Mouse (Mus musculus) thymus, postnatal 4 days (tissue): ENCODE measurements at regions not wholly inside any gene's neighbourhood (a gene's known extent, or its start where the extent isn't known, plus 50 kb on each side); places are given as distances from the start of the nearest gene placed in this dataset.

ENCODE experiments used
- DNase-seq: peaks from one replicate; pipeline ENCODE4 v3.0.0; 2021

- DNase-seq, result no peak
Observed at GRCm38 (mm10) chr16:8117543-8118167, 307.3 kb downstream of the Tmem114 start.

GRCm38 (mm10) chr16:8111329-8112116 lies 313.4 kb downstream of the Tmem114 start:
- DNase-seq, result no peak

- no peak for DNase-seq
Observed at GRCm38 (mm10) chr16:8108141-8109122, 316.5 kb downstream of the Tmem114 start.

GRCm38 (mm10) chr16:8079024-8079423 lies 345.9 kb downstream of the Tmem114 start:
- DNase-seq, result no peak

- no peak for DNase-seq
Observed at GRCm38 (mm10) chr16:8078461-8078860, 346.5 kb downstream of the Tmem114 start.

- no peak for DNase-seq
Observed at GRCm38 (mm10) chr16:8074729-8075128, 350.2 kb downstream of the Tmem114 start.

GRCm38 (mm10) chr16:8053936-8054335 lies 371.0 kb downstream of the Tmem114 start:
- no peak for DNase-seq

GRCm38 (mm10) chr16:8008966-8009365 lies 416.0 kb downstream of the Tmem114 start:
- DNase-seq, result no peak

GRCm38 (mm10) chr16:8006631-8007030 lies 418.3 kb downstream of the Tmem114 start:
- no peak for DNase-seq

- DNase-seq, result no peak
Observed at GRCm38 (mm10) chr16:8002339-8003089, 422.4 kb downstream of the Tmem114 start.

GRCm38 (mm10) chr16:7982816-7983215 lies 442.1 kb downstream of the Tmem114 start:
- no peak for DNase-seq

GRCm38 (mm10) chr16:7978466-7978865 lies 446.5 kb downstream of the Tmem114 start:
- DNase-seq, result no peak

- DNase-seq, result no peak
Observed at GRCm38 (mm10) chr16:7951616-7952015, 473.3 kb downstream of the Tmem114 start.

GRCm38 (mm10) chr16:7942333-7942732 lies 482.6 kb downstream of the Tmem114 start:
- no peak for DNase-seq

- DNase-seq, result no peak
Observed at GRCm38 (mm10) chr16:7937167-7937566, 487.8 kb downstream of the Tmem114 start.

- DNase-seq, result peak; percentile 21
Observed at GRCm38 (mm10) chr16:7932322-7932721, 492.6 kb downstream of the Tmem114 start.

GRCm38 (mm10) chr16:7931676-7932075 lies 493.3 kb downstream of the Tmem114 start:
- no peak for DNase-seq

GRCm38 (mm10) chr16:7929112-7929511 lies 495.8 kb downstream of the Tmem114 start:
- DNase-seq, result no peak

- DNase-seq, result no peak
Observed at GRCm38 (mm10) chr16:7928391-7928935, 496.5 kb downstream of the Tmem114 start.

- peak; percentile 35 for DNase-seq
Observed at GRCm38 (mm10) chr16:7927756-7928155, 497.2 kb downstream of the Tmem114 start.

GRCm38 (mm10) chr16:7895786-7896185 lies 529.1 kb downstream of the Tmem114 start:
- DNase-seq, result no peak

- DNase-seq, result no peak
Observed at GRCm38 (mm10) chr16:7892799-7893198, 532.1 kb downstream of the Tmem114 start.
